Mouse (Mus musculus) layer of hippocampus, adult 2 months (tissue): Measurements from ENCODE around the gene Inafm1. TPM values are rescaled to one million over a fixed set of nuclear protein-coding genes. Genes with fewer than 3 reads are reported as not detected.
"Not testable (repeated sequence)": the region's sequence is repeated elsewhere in the genome, so short reads cannot be mapped to it uniquely, and the experiment has no call there.

Source experiments
- DNase-seq, 2 experiments: peaks; one replicate each; pipeline ENCODE4 v3.0.0; 2022; ENCODE audit warnings: low spot score in 2 of 2
- H3K27ac ChIP-seq: fragments of 200-600 bp; 2 replicates; pipeline ENCODE4 v1.8.1; 2022
- H3K4me3 ChIP-seq: fragments of 200-600 bp; 2 replicates; pipeline ENCODE4 v1.8.1; 2022; ENCODE audit warnings: mild to moderate bottlenecking
- CTCF ChIP-seq: fragments of 200-600 bp; conservative IDR thresholded peaks from 2 replicates; pipeline ENCODE4 v1.8.1; 2022; ENCODE audit warnings: antibody characterized with exemption, mild to moderate bottlenecking, moderate library complexity
- total RNA-seq, 2 experiments: library from RNA; stranded (reverse); gene quantifications; 2 replicates each; pipeline ENCODE4 v1.2.3; 2021

Inafm1 gene
- total RNA-seq, 2 experiments from 2014 or later: 32.0 to 35.5 TPM

DNA sequence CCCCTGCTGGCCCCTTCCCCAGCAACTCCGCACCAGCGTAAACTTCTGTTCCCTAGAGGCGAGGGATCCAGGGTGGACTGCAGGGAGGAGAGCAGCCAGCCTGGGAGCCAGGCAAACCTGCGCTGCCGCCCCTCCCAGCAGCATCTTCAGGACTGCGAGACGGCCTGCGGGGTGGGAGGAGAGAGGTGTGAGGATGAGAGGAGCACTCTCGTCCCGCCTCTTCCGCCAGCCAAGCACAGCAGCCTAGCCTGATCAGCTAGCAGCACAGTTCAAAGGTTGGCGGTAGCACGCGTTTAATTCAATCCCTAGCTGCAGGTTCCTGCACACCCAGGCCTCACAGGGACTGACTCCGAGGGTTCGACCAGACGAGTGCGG, 336 bp upstream of the Inafm1 start:
- TF ChIP-seq CTCF: no peak
- DNase-seq: peak; percentile 40 to 41
- Histone ChIP-seq H3K4me3 (peak overlapping the region; percentile 76), H3K27ac (peak overlapping the region; percentile 79)

GRCm38 (mm10) chr7:16272681-16273080, 736 bp downstream of the Inafm1 start:
- peak overlapping the region; percentile 76 for H3K4me3 ChIP-seq
- peak; percentile 60 to 70 for DNase-seq
- H3K27ac ChIP-seq: peak overlapping the region; percentile 93
- TF ChIP-seq CTCF: peak; percentile 62

DNA sequence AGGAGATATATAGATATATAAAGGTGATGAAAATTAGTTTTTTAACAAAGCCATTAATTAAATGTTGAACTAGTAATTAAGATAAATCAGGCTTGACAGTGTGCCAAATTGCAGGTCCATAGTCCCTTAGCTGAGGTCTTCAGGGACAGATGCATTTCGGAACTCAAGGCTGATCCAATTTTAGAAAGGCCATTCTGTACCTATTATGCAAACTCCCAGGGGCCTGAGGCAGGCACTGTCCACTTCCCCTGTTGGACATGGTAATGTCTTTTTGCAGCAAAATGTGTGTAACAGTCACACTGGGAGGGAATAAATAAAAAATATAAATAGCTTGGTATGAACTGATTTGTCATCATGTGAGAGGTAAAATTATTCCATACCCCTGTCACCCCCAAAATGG, 2.3 kb downstream of the Inafm1 start:
- Histone ChIP-seq H3K4me3 (no peak overlapping the region; the same call in 1 of the 2 replicates), H3K27ac (peak overlapping the region; percentile 14; the same call in 1 of the 2 replicates)
- DNase-seq: no peak
- TF ChIP-seq CTCF: no peak

GRCm38 (mm10) chr7:16266593-16266992, 6.8 kb downstream of the Inafm1 start:
- H3K27ac ChIP-seq, DNase-seq, H3K4me3 ChIP-seq: not testable (repeated sequence)

- TF ChIP-seq CTCF: no peak
- DNase-seq: no peak
- Histone ChIP-seq H3K27ac (no peak overlapping the region), H3K4me3 (no peak overlapping the region)
Observed at GRCm38 (mm10) chr7:16265856-16266255, 7.6 kb downstream of the Inafm1 start.

GRCm38 (mm10) chr7:16263843-16264242, 9.6 kb downstream of the Inafm1 start:
- Histone ChIP-seq H3K4me3 (no peak overlapping the region), H3K27ac (no peak overlapping the region)
- no peak for TF ChIP-seq CTCF
- no peak for DNase-seq

DNA sequence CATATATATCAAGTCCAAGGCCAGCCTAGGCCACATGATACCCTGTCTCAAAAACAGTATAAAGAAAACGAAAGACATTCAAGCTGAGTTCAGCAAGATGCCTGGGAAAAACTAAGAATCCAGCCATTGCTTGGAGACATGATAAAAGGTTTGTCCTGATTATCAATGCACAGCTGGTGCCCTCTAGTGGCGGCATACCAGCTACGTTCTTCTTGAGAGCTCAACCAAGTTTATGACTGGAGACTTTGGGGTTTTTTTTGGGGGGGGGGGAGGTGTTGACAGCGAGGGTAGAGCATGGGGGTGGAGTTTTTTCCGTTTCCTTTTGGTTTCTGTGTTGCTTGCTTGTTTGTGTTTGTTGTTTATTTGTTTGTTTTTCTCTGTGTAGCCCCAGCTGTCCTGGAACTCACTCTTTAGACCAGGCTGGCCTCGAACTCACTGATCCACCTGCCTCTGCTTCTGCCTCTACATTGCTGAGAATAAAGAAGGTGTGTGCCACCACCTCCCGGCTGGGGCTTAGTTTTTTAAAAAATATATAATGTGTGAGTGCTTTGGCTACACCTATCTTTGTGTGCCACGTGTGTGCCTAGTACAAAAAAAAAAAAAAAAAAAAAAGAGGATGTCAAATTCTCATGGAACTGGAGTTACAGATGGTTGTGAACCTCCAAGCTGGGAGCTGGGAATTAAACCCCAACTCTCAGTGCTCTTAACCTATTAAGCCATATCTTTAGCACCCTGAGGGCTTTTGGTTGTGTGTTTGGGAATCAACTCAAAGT, 10.2 kb downstream of the Inafm1 start:
- H3K27ac ChIP-seq: no peak overlapping the region
- DNase-seq: peak; percentile 62 to 79
- no peak overlapping the region for H3K4me3 ChIP-seq
- peak; percentile 80 for TF ChIP-seq CTCF

DNA sequence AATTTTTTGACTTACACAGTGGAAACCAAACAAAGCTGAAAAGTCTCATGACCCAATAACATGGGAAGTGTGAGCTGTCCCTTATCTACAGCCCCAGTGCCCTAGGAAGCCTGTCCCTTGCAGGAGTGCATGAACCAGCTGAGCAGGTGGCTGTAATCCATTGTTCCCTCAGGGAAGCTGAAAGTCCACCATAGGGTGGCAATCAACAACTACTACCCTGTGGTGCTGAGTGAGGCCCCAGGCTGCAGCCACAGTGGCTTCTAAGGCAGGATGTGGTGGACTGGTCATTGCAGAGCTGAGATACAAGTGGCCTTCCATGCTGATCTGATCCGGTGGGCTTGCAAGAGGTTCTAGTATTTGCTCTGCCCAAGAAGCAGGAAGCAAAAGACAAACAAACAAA, 12.3 kb downstream of the Inafm1 start:
- DNase-seq: no peak
- no peak overlapping the region for H3K27ac ChIP-seq
- TF ChIP-seq CTCF: no peak
- no peak overlapping the region for H3K4me3 ChIP-seq

- no peak within 1 kb of the TSS for H3K4me3 ChIP-seq
- no peak for TF ChIP-seq CTCF
- no peak for DNase-seq
- no peak within 1 kb of the TSS for H3K27ac ChIP-seq
Observed at GRCm38 (mm10) chr7:16259110-16259590, 14.3 kb downstream of the Inafm1 start, which contains the start of gene C5ar1. TSS of gene C5ar1 (minus strand) at chr7:16259540.

- Histone ChIP-seq H3K27ac (no peak overlapping the region), H3K4me3 (no peak overlapping the region)
- TF ChIP-seq CTCF: no peak
- no peak for DNase-seq
Observed at GRCm38 (mm10) chr7:16257830-16258229, 15.6 kb downstream of the Inafm1 start.

GRCm38 (mm10) chr7:16255963-16256362, 17.5 kb downstream of the Inafm1 start:
- DNase-seq, H3K4me3 ChIP-seq, H3K27ac ChIP-seq: not testable (repeated sequence)

DNA sequence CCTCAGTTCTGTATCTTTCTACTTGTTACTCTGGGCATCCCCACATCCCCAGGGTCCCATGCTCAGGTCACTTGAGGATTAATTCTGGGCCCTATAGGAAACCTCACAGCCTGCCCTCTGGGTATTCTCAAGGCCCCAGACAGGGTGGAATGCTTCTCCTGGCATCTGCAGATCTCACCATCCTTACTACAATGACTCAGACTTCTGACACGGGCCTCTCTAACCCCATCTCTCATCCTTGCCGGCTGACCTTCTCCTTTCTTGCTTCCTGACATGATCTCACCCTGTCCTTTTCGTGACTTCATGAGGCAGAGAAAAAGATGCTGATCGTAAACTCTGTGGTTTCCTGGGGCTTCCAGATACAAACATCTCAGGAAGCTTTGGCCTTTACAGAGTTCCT, 19.2 kb downstream of the Inafm1 start:
- Histone ChIP-seq H3K4me3 (no peak overlapping the region), H3K27ac (no peak overlapping the region)
- no peak for TF ChIP-seq CTCF
- no peak for DNase-seq

- no peak overlapping the region for H3K27ac ChIP-seq
- DNase-seq: no peak
- no peak for TF ChIP-seq CTCF
- H3K4me3 ChIP-seq: no peak overlapping the region
Observed at GRCm38 (mm10) chr7:16250687-16251086, 22.7 kb downstream of the Inafm1 start.

- no peak for TF ChIP-seq CTCF
- H3K4me3 ChIP-seq: no peak overlapping the region
- DNase-seq: no peak
- no peak overlapping the region for H3K27ac ChIP-seq
Observed at GRCm38 (mm10) chr7:16245958-16246357, 27.5 kb downstream of the Inafm1 start.
